Mouse (Mus musculus) kidney, adult 2 months (tissue): Measurements from ENCODE around the gene Dgkg. TPM values are rescaled to one million over a fixed set of nuclear protein-coding genes. Genes with fewer than 3 reads are reported as not detected.

ENCODE experiments used
- DNase-seq: peaks from one replicate; pipeline ENCODE4 v3.0.0; 2021
- H3K27ac ChIP-seq: fragments of 200-500 bp; 2 replicates; pipeline ENCODE4 v1.5.1; 2012; ENCODE audit warnings: low read depth, low read length, control low read depth, inconsistent platforms; ENCODE audit not compliant: insufficient read depth
- H3K27me3 ChIP-seq: fragments of 200-500 bp; replicated peaks from 2 replicates; pipeline ENCODE4 v1.6.1; 2012; ENCODE audit warnings: mild to moderate bottlenecking, moderate library complexity, low read length, inconsistent platforms; ENCODE audit not compliant: control insufficient read depth, insufficient read depth
- H3K36me3 ChIP-seq: fragments of 200-500 bp; 2 replicates; pipeline ENCODE4 v1.6.1; 2012; ENCODE audit warnings: mild to moderate bottlenecking, moderate library complexity, low read length, inconsistent platforms; ENCODE audit not compliant: control insufficient read depth, insufficient read depth
- H3K4me1 ChIP-seq: fragments of 200-500 bp; 2 replicates; pipeline ENCODE4 v1.6.1; 2011; ENCODE audit warnings: low read length; ENCODE audit not compliant: control insufficient read depth, insufficient read depth
- H3K4me3 ChIP-seq: fragments of 200-500 bp; 2 replicates; pipeline ENCODE4 v1.5.1; 2011; ENCODE audit warnings: mild to moderate bottlenecking, low read depth, low read length, control low read depth; ENCODE audit not compliant: insufficient read depth
- CTCF ChIP-seq: fragments of 200-500 bp; conservative IDR thresholded peaks from 2 replicates; pipeline ENCODE4 v1.5.1; 2011; ENCODE audit warnings: low read depth, mild to moderate bottlenecking, control low read depth, low read length, moderate library complexity, mixed read lengths; ENCODE audit not compliant: insufficient read depth, insufficient read length
- POLR2A ChIP-seq: fragments of 200-500 bp; IDR thresholded peaks from one replicate; pipeline ENCODE4 v1.6.1; 2011; ENCODE audit warnings: low read depth, low read length, control low read depth
- WGBS: fragments of 180-500 bp; shearing (Covaris S2); methylation state at CpG from one replicate; pipeline ENCODE4 v1.1.7; 2018; 5-methylcytosine and 5-hydroxymethylcytosine counted together
- polyA plus RNA-seq: library from polyadenylated mRNA; depleted of rRNA; stranded (reverse); fragments of >200 nt; gene quantifications from 2 replicates; pipeline ENCODE4 v1.2.3, GENCODE M21; 2012

The Dgkg gene
- polyA plus RNA-seq, 1 experiment: 1.2 TPM

GRCm38 (mm10) chr16:22531041-22531440 is 126.0 kb downstream of the Dgkg start:
- TF ChIP-seq POLR2A (no peak), CTCF (no peak)
- H3K27ac ChIP-seq: no peak overlapping the region
- no peak for DNase-seq
- no peaks in the 10 kb centered on the region for H3K27me3 ChIP-seq
- H3K4me1 ChIP-seq: no peaks in the 10 kb centered on the region
- no peak overlapping the region for H3K4me3 ChIP-seq
- no peaks in the 10 kb centered on the region for H3K36me3 ChIP-seq
- WGBS: 64% methylated on average over 9 of the region's 9 CpGs

GRCm38 (mm10) chr16:22527499-22527939 is 129.5 kb downstream of the Dgkg start:
- WGBS: 47% methylated on average over 5 of the region's 5 CpGs
- H3K4me1 ChIP-seq: no peaks in the 10 kb centered on the region
- DNase-seq: peak; percentile 68
- H3K4me3 ChIP-seq: no peak overlapping the region
- H3K27me3 ChIP-seq: no peaks in the 10 kb centered on the region
- no peaks in the 10 kb centered on the region for H3K36me3 ChIP-seq
- TF ChIP-seq CTCF (no peak), POLR2A (no peak)
- no peak overlapping the region for H3K27ac ChIP-seq

GRCm38 (mm10) chr16:22526386-22526785 is 130.6 kb downstream of the Dgkg start:
- TF ChIP-seq CTCF (no peak), POLR2A (no peak)
- Histone ChIP-seq H3K36me3 (no peaks in the 10 kb centered on the region), H3K27me3 (no peaks in the 10 kb centered on the region), H3K4me1 (no peaks in the 10 kb centered on the region), H3K27ac (no peak overlapping the region), H3K4me3 (no peak overlapping the region)
- 89% methylated on average over 4 of the region's 4 CpGs for WGBS
- no peak for DNase-seq

- TF ChIP-seq POLR2A (no peak), CTCF (no peak)
- DNase-seq: peak; percentile 64
- no peak overlapping the region for H3K27ac ChIP-seq
- H3K4me3 ChIP-seq: no peak overlapping the region
- 21% methylated on average over 20 of the region's 20 CpGs for WGBS
- no peaks in the 10 kb centered on the region for H3K27me3 ChIP-seq
- H3K36me3 ChIP-seq: no peaks in the 10 kb centered on the region
- H3K4me1 ChIP-seq: 0 out of 2 replicates have a peak, but pooled peaks cover 3% of the 10 kb centered on the region
Observed at GRCm38 (mm10) chr16:22517431-22518384, 139.3 kb downstream of the Dgkg start.

- TF ChIP-seq CTCF (no peak), POLR2A (no peak)
- H3K36me3 ChIP-seq: no peaks in the 10 kb centered on the region
- 0 out of 2 replicates have a peak, but pooled peaks cover 3% of the 10 kb centered on the region for H3K4me1 ChIP-seq
- H3K4me3 ChIP-seq: no peak overlapping the region
- 37% methylated on average over 5 of the region's 5 CpGs for WGBS
- no peak overlapping the region for H3K27ac ChIP-seq
- no peaks in the 10 kb centered on the region for H3K27me3 ChIP-seq
- DNase-seq: no peak
Observed at GRCm38 (mm10) chr16:22515476-22515875, 141.5 kb downstream of the Dgkg start.

- no peaks in the 10 kb centered on the region for H3K27me3 ChIP-seq
- no peak overlapping the region for H3K4me3 ChIP-seq
- H3K4me1 ChIP-seq: no peaks in the 10 kb centered on the region
- H3K27ac ChIP-seq: no peak overlapping the region
- H3K36me3 ChIP-seq: no peaks in the 10 kb centered on the region
- 66% methylated on average over 9 of the region's 9 CpGs for WGBS
- DNase-seq: peak; percentile 33
- no peak for TF ChIP-seq POLR2A
- no peak for TF ChIP-seq CTCF
Observed at GRCm38 (mm10) chr16:22510861-22511637, 146.0 kb downstream of the Dgkg start.
